Mouse (Mus musculus) CD4-positive, CD25-positive, alpha-beta regulatory T cell, adult 4 months (primary cell): ENCODE results near the gene Krt7. TPM values are rescaled to one million over a fixed set of nuclear protein-coding genes. Genes with fewer than 3 reads are reported as not detected.

Experiments
- ATAC-seq: one replicate; pipeline ENCODE4 v1.8.0; 2017
- polyA plus RNA-seq, 2 experiments: library from polyadenylated mRNA; unstranded; fragments of 100-300 nt; shearing (Covaris generic); gene quantifications; one replicate each; pipeline ENCODE4 v1.2.1; 2017

The Krt7 gene
- polyA plus RNA-seq, result under 1 TPM in 1 of 2 experiments, not detected in 1; 0.08 TPM

DNA sequence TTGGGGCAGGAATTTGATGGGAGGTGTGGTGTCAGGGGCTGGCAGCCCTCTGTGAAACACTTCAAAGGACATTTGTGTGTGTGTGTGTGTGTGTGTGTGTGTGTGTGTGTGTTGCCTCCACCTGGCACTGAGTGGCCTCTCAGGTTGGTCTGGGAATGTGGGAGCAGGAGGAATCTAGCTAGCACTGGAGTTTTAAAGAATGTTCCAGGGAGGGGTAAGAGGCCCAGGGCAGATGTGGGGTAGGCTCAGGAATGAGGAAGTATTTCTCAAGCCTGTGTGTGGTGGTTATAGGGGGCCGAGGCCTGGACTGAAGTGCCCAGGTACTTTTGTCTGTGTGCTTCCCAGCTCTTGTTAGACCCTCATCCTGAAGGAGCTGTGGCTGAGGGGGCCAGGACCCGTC lies at the start of gene Krt7:
Krt7 (plus strand) TSS at position 269 of the 400 bp plus-strand sequence.
- no peak for ATAC-seq

GRCm38 (mm10) chr15:101362393-101363010 lies 48.3 kb upstream of the Krt7 start:
- no peak for ATAC-seq

DNA sequence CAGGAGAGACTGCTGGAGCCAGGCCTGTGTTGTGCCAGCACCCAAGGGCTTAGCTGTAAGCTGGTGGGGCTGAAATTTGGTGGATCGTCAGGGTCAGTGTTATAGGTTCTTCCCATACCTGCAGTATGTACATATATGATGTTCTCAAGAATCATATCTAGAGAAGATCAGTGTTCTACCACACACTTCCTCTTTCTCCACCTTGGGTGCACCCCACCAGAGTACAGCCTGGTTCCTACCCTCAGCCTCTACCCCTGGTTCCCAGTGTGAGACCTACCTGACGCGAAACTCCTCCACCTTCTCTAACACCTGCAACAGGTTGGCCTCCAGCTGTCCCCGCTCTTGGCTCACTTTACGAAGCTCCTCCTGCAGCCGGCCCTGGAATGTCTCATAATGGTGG lies 46.9 kb upstream of the Krt7 start:
- no peak for ATAC-seq

DNA sequence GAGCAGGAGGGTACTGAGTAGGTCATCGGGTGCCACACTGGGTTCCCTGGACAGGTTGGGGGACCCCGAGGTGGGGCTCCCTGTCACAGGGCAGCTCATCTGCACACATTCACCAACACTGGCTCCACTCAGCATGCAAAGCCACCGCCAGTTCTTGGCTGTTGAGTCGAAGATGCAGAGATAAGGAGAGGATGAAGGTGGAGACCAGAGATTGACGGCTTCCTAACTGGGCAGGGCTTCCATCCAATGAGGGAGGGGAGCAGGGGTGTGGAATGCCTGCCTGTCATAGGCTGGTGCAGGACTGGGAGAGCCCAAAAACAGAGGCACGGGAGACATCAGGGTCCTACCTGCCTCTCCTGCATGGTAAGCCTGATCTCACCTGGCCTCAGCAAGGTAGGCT lies 46.4 kb upstream of the Krt7 start:
- no peak for ATAC-seq

GRCm38 (mm10) chr15:101364891-101365671 lies 45.8 kb upstream of the Krt7 start:
- no peak for ATAC-seq

DNA sequence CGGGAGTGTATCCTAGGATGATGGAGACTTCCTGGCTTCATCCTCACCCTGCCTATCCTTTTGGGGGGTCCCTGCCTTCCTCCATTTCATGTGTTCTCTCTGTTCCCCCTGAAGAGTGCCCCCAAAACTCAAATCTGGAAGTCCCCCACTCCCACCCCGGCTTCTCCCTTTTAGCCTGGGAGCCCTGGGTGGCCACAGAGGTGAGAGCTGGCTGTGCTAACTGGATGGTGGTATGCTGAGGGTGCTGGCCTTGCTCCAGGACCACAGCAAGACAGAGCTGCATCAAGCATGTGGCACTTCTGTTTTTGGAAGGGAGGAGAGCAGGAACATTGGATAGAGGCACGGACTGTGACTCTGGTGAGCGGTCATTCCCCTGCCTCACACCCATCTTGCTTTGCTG lies 45.1 kb upstream of the Krt7 start:
- no peak for ATAC-seq

- no peak for ATAC-seq
These were observed 44.4 kb upstream of the Krt7 start for GRCm38 (mm10) chr15:101366482-101366881.

GRCm38 (mm10) chr15:101366926-101367325 lies 43.9 kb upstream of the Krt7 start:
- no peak for ATAC-seq

GRCm38 (mm10) chr15:101367497-101367896 lies 43.3 kb upstream of the Krt7 start:
- ATAC-seq, result no peak

GRCm38 (mm10) chr15:101368015-101368414 lies 42.8 kb upstream of the Krt7 start:
- no peak for ATAC-seq

DNA sequence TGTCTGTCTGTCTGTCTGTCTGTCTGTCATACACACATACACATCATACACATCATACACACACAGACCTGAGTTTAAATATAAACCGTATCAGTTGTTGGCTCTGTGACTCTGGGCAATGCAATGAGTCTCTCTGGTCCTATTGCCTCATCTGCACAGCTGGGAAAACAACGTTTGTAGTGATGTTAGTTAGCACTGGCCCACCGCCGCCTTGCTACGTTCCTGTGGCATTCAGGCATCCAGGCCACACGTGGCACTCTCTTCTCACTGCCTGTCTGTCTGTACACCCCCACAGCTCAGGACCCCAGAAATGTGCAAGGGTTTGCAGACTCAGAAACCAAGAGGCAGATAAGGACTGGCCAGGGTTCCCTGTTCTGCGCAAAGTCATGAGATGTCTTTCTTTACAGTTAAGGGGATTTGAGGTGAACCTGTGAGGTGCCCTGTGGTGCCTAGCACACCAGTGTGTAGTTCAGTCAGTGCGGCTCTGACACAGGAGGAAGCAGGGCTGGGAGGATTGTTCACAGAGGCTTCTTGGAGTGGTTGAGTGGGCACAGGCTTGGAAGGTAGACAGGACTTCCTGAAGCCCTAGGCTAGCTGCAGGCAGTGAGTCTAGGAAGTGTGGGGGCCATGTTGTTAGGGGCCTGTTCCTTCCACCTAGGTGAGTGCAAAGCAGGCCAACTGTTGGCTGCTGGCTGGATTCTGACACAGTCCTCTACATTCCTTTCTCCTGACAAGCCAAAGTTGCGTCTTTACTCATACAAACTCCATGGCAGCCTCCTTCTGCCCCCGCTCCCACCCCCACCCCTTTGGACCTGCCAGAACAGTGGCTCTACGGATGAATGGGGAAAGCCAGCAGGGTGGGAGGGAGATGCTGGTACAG lies 42.1 kb upstream of the Krt7 start:
- ATAC-seq, result no peak

- ATAC-seq, result no peak
These were observed 41.3 kb upstream of the Krt7 start for GRCm38 (mm10) chr15:101369382-101370100.

DNA sequence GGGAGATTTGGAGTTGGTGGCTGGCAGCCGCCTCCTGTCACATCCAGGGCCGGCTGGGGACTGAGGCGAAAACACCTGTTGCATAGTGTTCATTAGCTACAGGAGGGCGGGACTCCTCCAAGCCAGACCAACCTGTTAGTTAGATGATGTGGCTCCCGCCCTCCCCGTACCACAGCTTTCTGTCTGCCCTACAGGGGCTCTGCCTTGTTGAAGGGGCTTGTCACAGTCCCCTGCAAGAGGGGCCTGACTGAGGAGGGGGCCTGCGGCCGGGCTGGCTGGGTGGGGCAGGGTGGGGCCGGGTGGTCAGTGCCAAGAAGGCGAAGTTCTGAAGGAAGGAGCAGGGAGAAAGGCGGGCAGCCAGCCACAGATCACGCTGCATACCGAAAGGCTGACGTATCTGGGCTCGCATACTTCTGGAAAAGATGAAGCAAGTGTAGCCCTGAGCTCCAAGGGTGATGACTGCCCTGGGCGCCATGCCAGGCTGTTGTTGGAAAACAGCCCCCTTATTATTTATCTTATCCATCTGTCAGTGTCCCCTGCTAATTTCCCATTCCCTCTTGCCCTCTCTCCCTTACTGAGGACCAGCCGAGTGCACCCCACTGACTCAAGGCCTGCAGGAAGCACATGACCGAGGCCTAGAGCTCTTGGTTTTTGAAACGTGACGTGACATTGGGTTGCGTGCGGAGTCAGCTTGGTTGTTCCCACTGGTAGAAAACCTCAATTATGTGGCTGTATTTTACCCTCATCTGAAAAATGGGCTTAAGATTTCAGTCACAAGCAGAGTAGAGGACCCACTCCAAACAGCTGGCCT lies 40.5 kb upstream of the Krt7 start, which contains the start of gene Krt80:
Krt80 (minus strand) TSS at position 62 of the 811 bp plus-strand sequence.
- ATAC-seq, result no peak

DNA sequence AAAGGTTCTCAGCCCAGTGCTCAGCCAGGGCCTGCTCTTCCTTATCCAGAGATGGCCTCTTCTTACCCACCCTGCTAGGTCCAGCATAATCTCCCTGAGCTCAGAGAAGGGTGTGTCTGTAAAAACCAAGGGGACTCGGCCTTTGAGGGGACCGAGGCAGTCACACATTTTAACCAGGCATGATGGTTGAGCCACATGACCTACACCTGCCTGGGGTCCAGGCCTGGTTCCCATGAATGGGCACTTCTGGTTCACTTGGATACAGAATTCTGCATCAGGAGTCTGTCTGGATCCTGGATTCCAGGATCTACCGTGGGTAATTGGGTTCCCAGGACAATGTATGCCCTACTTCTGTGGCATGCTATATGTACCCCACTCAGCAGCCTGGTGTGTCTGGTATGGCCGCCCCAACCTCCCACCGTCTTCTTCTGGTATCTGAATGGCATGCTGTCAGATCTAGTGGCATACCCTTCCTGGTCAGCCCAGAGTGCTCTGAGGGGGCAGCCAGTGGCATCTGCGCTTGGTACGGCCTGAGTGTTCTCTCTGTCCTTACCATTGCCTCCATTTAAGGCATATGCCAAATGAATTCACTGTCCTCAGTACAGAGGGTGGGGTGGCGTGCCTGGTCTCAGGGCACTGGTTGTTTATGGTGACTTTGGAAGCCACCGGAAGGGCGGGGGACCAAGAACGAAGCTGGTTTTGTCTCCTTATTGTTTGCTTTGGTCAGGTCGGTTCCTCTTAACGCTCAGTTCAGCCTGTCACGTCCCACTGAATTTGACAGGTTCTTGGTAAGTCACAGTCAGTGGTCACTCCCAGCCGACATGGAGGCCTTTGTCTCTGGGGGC lies 39.5 kb upstream of the Krt7 start:
- ATAC-seq, result no peak

DNA sequence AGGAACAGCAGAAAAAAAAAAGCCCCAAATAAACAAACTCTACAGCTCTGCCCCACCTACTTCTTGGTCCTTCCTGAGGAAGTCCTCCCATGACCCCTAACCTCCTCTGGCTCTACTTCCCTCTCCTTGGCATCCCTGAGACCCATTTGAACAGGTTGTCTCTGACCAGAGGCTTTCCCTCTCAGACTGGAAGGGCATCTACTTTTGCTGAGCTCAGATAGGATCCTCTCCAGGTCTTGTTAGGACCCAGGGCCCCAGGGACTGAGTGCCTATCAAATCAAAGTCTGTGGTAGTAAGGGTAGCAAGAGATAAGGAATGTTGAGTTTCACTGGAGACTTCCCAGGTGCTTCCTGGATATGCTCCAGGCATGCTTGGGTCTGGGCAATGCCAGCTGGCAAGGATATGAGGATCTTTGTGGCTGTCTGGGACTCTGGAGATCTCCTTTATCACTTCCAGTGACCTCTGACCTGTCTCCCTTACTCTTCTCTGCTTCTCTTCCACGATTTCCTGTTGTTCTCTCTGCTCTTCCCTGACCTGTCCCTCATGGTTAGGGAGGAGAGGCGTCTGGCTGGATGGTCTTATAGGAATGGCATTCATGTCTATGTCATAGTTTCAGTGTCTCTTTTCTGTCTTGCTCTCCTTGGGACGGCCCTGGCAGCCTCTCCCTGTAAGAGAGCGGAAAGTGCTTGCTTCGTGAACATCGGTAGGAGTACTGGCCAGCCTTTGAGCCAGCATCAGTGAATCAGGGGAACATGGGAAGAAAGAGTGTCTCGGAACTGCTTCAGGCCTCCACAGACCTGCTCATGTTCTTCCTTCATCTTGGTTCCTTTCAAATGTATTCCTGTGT lies 38.5 kb upstream of the Krt7 start:
- no peak for ATAC-seq

DNA sequence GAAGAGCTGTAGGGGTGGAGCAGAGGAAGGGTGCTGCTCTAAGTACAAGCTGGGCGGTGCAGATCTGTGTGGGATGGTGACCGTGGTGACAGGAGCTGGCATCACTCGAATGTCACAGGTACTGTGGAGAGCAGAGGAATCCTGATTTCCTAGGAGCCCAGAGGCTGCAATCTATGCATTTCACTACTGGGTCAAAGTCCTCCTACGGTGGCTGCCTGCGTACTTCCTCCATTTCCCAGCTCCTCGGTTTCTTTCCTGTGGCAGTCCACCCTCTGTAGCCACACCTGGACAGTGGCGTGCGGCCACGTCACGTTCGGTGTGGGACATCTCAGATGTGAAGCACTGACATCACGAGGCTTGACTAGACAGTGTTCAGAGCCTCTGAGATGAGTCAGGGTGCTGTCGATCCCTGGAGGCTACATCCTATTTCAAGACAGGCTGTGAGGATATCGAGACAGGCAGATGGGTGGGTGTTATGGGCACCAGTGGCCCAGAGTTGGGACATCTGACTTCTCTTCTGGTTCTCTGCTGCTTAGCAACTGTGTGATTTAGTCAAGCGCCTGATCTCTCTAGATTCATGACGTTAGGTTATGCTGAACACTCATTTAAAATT lies 37.5 kb upstream of the Krt7 start:
- ATAC-seq, result no peak

GRCm38 (mm10) chr15:101374879-101375278 lies 36.0 kb upstream of the Krt7 start:
- ATAC-seq, result no peak

DNA sequence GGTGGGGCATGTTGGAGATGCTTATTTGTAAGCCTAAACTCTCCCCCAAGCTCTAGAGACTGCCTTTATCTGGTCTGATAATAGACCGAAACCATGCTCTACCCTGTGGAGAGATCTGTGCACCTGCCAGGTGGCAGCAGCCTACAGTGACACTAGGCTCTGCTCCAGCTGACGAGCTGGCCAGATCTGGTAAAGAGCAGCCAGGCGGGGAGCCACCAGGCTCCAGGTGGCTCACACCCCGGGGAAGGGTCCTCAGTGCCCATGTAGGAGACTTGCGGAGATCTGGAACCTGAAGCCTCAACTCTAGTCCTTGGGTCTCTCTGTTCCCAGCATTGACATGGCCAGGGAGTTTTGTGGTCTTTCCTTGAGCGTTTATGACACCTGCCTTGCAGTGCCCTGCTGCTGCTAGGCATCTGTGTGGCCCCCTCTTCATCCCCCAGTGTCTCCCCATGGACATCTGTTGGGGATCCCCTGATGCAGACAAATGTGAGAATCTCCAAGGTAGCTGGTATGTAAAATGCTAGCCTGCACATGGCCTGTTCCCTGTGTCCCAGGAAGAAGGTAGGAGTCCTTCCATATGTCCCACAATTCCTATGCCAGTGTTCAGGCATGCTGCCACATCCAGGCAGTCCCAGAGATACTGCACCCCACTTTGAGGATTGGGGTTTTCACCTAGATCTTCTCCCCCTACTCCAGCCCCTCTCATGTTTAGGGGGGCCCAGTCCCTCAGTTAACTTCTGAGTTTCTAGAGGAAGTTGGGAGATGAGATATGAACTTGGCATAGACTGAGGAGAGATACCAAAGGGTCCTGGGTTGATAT lies 34.7 kb upstream of the Krt7 start:
- no peak for ATAC-seq

DNA sequence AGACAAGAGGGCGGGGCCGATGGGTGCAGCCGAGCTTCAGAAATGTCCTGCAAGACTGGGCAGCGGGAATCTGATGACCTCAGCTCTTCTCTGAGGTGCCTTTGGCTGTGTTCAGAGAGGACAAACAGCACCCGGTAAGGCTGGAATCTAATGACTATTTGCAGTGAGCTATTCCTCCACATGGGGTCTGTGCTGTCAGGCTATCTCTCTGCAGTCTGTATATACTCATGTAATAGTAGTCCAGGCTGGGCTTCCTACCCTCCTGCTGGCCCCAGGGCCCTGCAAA lies 34.1 kb upstream of the Krt7 start:
- no peak for ATAC-seq
